Mouse (Mus musculus) subcutaneous adipose tissue, adult 2 months (tissue): ENCODE measurements around the gene Ufm1. TPM values are rescaled to one million over a fixed set of nuclear protein-coding genes. Genes with fewer than 3 reads are reported as not detected.

Experiments used
- polyA plus RNA-seq: library from polyadenylated mRNA; depleted of rRNA; stranded (reverse); fragments of >200 nt; gene quantifications from 2 replicates; pipeline ENCODE4 v1.2.3, GENCODE M21; 2012; ENCODE audit warnings: low replicate concordance; rRNA removed

The Ufm1 gene
- 21.4 and 29.6 TPM in 2 replicates for polyA plus RNA-seq

GRCm38 (mm10) chr3:53863383-53864220, at the start of gene Ufm1:
TSS of gene Ufm1 (minus strand) at chr3:53863830.

DNA sequence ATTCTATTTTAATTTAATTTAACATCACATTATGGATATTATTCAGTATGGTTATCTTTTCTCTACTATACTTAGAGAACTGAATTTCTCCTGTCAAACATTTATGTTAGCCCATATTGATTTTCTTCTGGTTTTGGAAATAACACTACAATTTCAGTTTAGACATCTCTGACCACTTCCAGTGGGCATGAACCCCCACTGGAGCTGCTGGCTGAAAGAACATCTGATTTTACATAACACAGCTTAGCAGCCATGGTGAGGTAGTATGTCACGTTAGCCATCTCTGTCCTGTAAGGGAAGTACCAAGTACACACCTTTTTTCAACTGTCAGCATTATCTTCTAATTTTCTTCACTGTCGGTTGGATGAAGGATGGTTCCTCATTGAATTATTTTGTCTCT, 18.8 kb downstream of the Ufm1 start, which contains the start of gene Gm10985:
Gene Gm10985 (plus strand): TSS at position 301 of the 400 bp plus-strand sequence.

Other genes starting within 250 kb of the Ufm1 start
- gene Frem2, start 206.5 kb downstream of the Ufm1 start, polyA plus RNA-seq = 0.24 and 7.5 TPM in 2 replicates
- not detected in 2 replicates for gene Gm10985, start 18.7 kb downstream of the Ufm1 start, polyA plus RNA-seq